Mouse (Mus musculus) small intestine, adult 10 weeks (tissue): ENCODE results near the gene Cadps2. TPM values are rescaled to one million over a fixed set of nuclear protein-coding genes. Genes with fewer than 3 reads are reported as not detected.

Source experiments
- polyA plus RNA-seq: library from polyadenylated mRNA; stranded (reverse); fragments of 350-450 nt; fragmentation: Illumina TruSeq; extraction: RNeasy Lipid Tissue Mini Kit (QIAGEN cat#74804); gene quantifications from one replicate; pipeline ENCODE4 v1.2.3, GENCODE M21; 2014; ENCODE audit warnings: low replicate concordance

The Cadps2 gene
- 16.7 TPM for polyA plus RNA-seq

DNA sequence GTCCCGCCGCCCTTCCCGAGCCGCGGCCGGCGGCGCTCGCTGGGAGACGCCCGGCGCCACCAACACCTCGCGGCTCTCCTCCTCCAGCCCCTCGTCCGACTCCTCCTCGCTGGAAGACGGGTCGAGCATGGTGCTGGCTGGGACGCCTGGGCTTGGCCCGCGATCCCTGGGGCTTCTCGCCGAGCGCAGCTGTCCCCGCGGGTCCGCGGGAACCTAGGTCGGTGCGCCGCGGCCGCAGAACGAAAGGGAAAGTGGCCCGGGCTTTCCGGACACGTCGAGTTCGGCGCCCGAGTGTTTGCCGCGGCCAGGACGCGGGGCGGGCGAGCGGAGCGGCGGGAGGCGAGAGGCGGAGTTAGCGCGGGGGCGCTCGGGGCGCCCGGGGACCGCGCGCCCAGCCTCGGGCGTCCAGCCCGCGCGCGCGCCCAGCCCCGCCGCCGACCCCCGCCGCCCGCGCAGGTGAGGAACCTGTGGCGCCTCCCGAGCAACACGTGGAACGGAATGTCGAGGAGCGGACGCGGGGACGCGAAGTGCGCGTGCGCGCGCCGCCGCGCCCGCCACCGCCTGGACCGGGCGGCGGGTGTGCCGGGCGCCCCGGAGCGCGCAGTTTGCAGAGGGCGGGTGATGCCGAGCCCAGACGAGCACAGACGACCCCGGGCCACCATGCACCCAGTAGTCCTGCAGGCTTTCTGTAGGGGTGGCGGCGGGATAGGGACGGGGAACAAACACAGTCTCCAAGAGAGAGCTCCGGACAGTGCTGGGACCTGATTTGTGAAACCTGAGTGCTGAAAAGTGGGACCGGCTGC is at the start of gene Cadps2:
Gene Cadps2, minus strand, starts transcription at position 413 of the 803 bp plus-strand sequence.

GRCm38 (mm10) chr6:23655036-23655435 is 184.2 kb downstream of the Cadps2 start, which contains the start of gene Rnf148:
Gene Rnf148, minus strand, starts transcription at chr6:23655136.

GRCm38 (mm10) chr6:23650205-23650604 is 189.0 kb downstream of the Cadps2 start, which contains the start of gene Rnf133:
Gene Rnf133, minus strand, starts transcription at chr6:23650305.

GRCm38 (mm10) chr6:23248313-23249052 is 590.7 kb downstream of the Cadps2 start, which contains the start of gene Fezf1:
Gene Fezf1, minus strand, starts transcription at chr6:23248362.

Other genes starting within 250 kb of the Cadps2 start
- gene Rnf133, start 189.1 kb downstream of the Cadps2 start, polyA plus RNA-seq, result not detected
- gene Rnf148, start 184.3 kb downstream of the Cadps2 start, polyA plus RNA-seq, result not detected
- gene Tas2r118, start 130.6 kb upstream of the Cadps2 start, polyA plus RNA-seq, result not detected